Mouse (Mus musculus): Measurements from ENCODE around the gene Nefh.

Nefh gene

GRCm38 (mm10) chr11:4947813-4948174 is at the start of gene Nefh:
Gene Nefh (minus strand): TSS chr11:4948064.
- peak in 1 of 2 experiments; percentile 52 for DNase-seq

GRCm38 (mm10) chr11:4996621-4997199 is 48.8 kb upstream of the Nefh start:
- DNase-seq = no peak

- DNase-seq = no peak
These were observed 47.8 kb upstream of the Nefh start for GRCm38 (mm10) chr11:4995676-4996075.

- DNase-seq = no peak
These were observed 44.6 kb upstream of the Nefh start for GRCm38 (mm10) chr11:4992471-4992870.

- no peak for DNase-seq
These were observed 41.3 kb upstream of the Nefh start for GRCm38 (mm10) chr11:4989187-4989586.

- no peak for DNase-seq
These were observed 39.6 kb upstream of the Nefh start for GRCm38 (mm10) chr11:4987487-4987852.

- DNase-seq = peak; percentile 93 to 98
These were observed 39.0 kb upstream of the Nefh start, which contains the start of gene Ap1b1 for GRCm38 (mm10) chr11:4986695-4987486. Gene Ap1b1 (plus strand): TSS chr11:4986824.

GRCm38 (mm10) chr11:4984799-4985198 is 36.9 kb upstream of the Nefh start:
- no peak for DNase-seq

- peak in 1 of 2 experiments; percentile 43 for DNase-seq
These were observed 36.4 kb upstream of the Nefh start for GRCm38 (mm10) chr11:4984249-4984648.

- no peak for DNase-seq
These were observed 35.7 kb upstream of the Nefh start for GRCm38 (mm10) chr11:4983538-4983937.

GRCm38 (mm10) chr11:4983010-4983409 is 35.1 kb upstream of the Nefh start:
- peak in 1 of 2 experiments; percentile 24 for DNase-seq

GRCm38 (mm10) chr11:4975623-4976022 is 27.8 kb upstream of the Nefh start:
- DNase-seq = peak; percentile 69 to 86

GRCm38 (mm10) chr11:4974376-4975122 is 26.7 kb upstream of the Nefh start:
- no peak for DNase-seq

GRCm38 (mm10) chr11:4973871-4974256 is 26.0 kb upstream of the Nefh start:
- no peak for DNase-seq

GRCm38 (mm10) chr11:4972967-4973870 is 25.4 kb upstream of the Nefh start:
- DNase-seq = peak; percentile 50 to 74

- peak; percentile 78 to 87 for DNase-seq
These were observed 20.5 kb upstream of the Nefh start for GRCm38 (mm10) chr11:4968376-4968775.

GRCm38 (mm10) chr11:4967549-4967948 is 19.7 kb upstream of the Nefh start:
- no peak for DNase-seq

- DNase-seq = no peak
These were observed 19.0 kb upstream of the Nefh start for GRCm38 (mm10) chr11:4966888-4967287.

- DNase-seq = no peak
These were observed 18.5 kb upstream of the Nefh start for GRCm38 (mm10) chr11:4966325-4966724.

GRCm38 (mm10) chr11:4963099-4963808 is 15.4 kb upstream of the Nefh start:
- DNase-seq = no peak

- no peak for DNase-seq
These were observed 6.1 kb upstream of the Nefh start for GRCm38 (mm10) chr11:4953918-4954317.

- no peak for DNase-seq
These were observed 5.5 kb upstream of the Nefh start for GRCm38 (mm10) chr11:4953401-4953800.

Data from cerebellum, postnatal 25 days (tissue).